Mouse (Mus musculus): Measurements from ENCODE around the gene Tomm7.

GRCm38 (mm10) chr5:23859896-23860295 is 15.9 kb upstream of the Tomm7 start:
- TF ChIP-seq CTCF (IDR thresholded peaks at IDR 0.05; ENCODE audit: control insufficient read depth, insufficient read depth, insufficient read length): no peak
- no peak for TF ChIP-seq USF1 (IDR thresholded peaks at IDR 0.05; ENCODE audit: low read depth)
- TF ChIP-seq MAX (IDR thresholded peaks at IDR 0.05): no peak
